Mouse (Mus musculus): ENCODE data around the gene 4930415O20Rik. TPM values are rescaled to one million over a fixed set of nuclear protein-coding genes. Genes with fewer than 3 reads are reported as not detected.

4930415O20Rik gene
- polyA plus RNA-seq, 1 experiment from 2014 or later, result 0.43 TPM

GRCm38 (mm10) chr15:98557186-98557585 lies 13.6 kb upstream of the 4930415O20Rik start:
- Histone ChIP-seq H3K27ac (ENCODE audit: low read length) (no peak overlapping the region), H3K4me3 (ENCODE audit: low read length) (no peak overlapping the region), H3K9me3 (ENCODE audit: control insufficient read depth, low read length) (no peaks in the 10 kb centered on the region), H3K36me3 (ENCODE audit: control insufficient read depth, insufficient read depth, low read length) (0 out of 2 replicates have a peak, but pooled peaks cover 7% of the 10 kb centered on the region), H3K4me1 (ENCODE audit: control insufficient read depth, insufficient read depth, low read length) (no peaks in the 10 kb centered on the region), H3K9ac (ENCODE audit: low read depth, low read length) (no peak overlapping the region), H3K27me3 (replicated peaks; ENCODE audit: control insufficient read depth, insufficient read depth, low read length) (no peaks in the 10 kb centered on the region), H3K4me2 (ENCODE audit: low read depth, low read length) (no peak overlapping the region)
- 85% methylated on average over 5 of the region's 5 CpGs for WGBS
- no peak for ATAC-seq

DNA sequence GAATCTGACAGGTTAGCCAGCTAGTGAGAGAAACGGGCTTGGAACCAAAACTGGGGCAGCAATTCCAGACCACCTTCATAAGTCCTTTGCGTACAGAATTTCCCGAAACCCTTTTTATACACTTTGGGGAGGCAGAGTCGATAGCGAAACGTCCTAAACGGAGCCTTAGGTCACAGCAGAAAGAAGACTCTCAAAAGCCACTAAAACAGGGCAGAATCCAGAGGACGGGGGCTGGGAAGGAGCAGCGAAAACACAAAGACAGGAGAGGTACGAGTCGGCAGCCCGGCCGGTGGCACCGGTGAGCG lies 3.9 kb upstream of the 4930415O20Rik start:
- Histone ChIP-seq H3K4me3 (ENCODE audit: low read length) (peak overlapping the region; percentile 90), H3K36me3 (ENCODE audit: control insufficient read depth, insufficient read depth, low read length) (0 out of 2 replicates have a peak, but pooled peaks cover 3% of the 10 kb centered on the region), H3K4me2 (ENCODE audit: low read depth, low read length) (peak overlapping the region; percentile 86), H3K9me3 (ENCODE audit: control insufficient read depth, low read length) (no peaks in the 10 kb centered on the region), H3K4me1 (ENCODE audit: control insufficient read depth, insufficient read depth, low read length) (peaks cover 20% of the 10 kb centered on the region), H3K9ac (ENCODE audit: low read depth, low read length) (peak overlapping the region; percentile 92), H3K27me3 (replicated peaks; ENCODE audit: control insufficient read depth, insufficient read depth, low read length) (no peaks in the 10 kb centered on the region), H3K27ac (ENCODE audit: low read length) (peak overlapping the region; percentile 97)
- ATAC-seq, result no peak
- WGBS, result under 1% methylated on average over 15 of the region's 15 CpGs

GRCm38 (mm10) chr15:98567278-98568134 lies 3.3 kb upstream of the 4930415O20Rik start:
- H3K27me3 ChIP-seq (replicated peaks; ENCODE audit: control insufficient read depth, insufficient read depth, low read length), result no peaks in the 10 kb centered on the region
- H3K9me3 ChIP-seq (ENCODE audit: control insufficient read depth, low read length), result no peaks in the 10 kb centered on the region
- under 1% methylated on average over 88 of the region's 88 CpGs for WGBS
- ATAC-seq, result peak; percentile 96
- H3K4me3 ChIP-seq (ENCODE audit: low read length), result peak overlapping the region; percentile 90
- peak overlapping the region; percentile 97 for H3K27ac ChIP-seq (ENCODE audit: low read length)
- peak overlapping the region; percentile 86 for H3K4me2 ChIP-seq (ENCODE audit: low read depth, low read length)
- peaks cover 20% of the 10 kb centered on the region for H3K4me1 ChIP-seq (ENCODE audit: control insufficient read depth, insufficient read depth, low read length)
- H3K36me3 ChIP-seq (ENCODE audit: control insufficient read depth, insufficient read depth, low read length), result 0 out of 2 replicates have a peak, but pooled peaks cover 3% of the 10 kb centered on the region
- peak overlapping the region; percentile 92 for H3K9ac ChIP-seq (ENCODE audit: low read depth, low read length)

- H3K4me1 ChIP-seq (ENCODE audit: control insufficient read depth, insufficient read depth, low read length), result peaks cover 20% of the 10 kb centered on the region
- ATAC-seq, result no peak
- WGBS, result 5% methylated on average over 22 of the region's 22 CpGs
Observed at GRCm38 (mm10) chr15:98568256-98569033, 2.4 kb upstream of the 4930415O20Rik start.

GRCm38 (mm10) chr15:98569216-98569615 lies 1.6 kb upstream of the 4930415O20Rik start:
- peaks cover 20% of the 10 kb centered on the region for H3K4me1 ChIP-seq (ENCODE audit: control insufficient read depth, insufficient read depth, low read length)
- H3K4me2 ChIP-seq (ENCODE audit: low read depth, low read length), result peak overlapping the region; percentile 75; the same call in 1 of the 2 replicates
- no peaks in the 10 kb centered on the region for H3K27me3 ChIP-seq (replicated peaks; ENCODE audit: control insufficient read depth, insufficient read depth, low read length)
- peak overlapping the region; percentile 73 for H3K9ac ChIP-seq (ENCODE audit: low read depth, low read length)
- 65% methylated on average over 7 of the region's 7 CpGs for WGBS
- no peaks in the 10 kb centered on the region for H3K9me3 ChIP-seq (ENCODE audit: control insufficient read depth, low read length)
- no peak overlapping the region for H3K27ac ChIP-seq (ENCODE audit: low read length)
- peak overlapping the region; percentile 71 for H3K4me3 ChIP-seq (ENCODE audit: low read length)
- no peak for ATAC-seq
- no peaks in the 10 kb centered on the region for H3K36me3 ChIP-seq (ENCODE audit: control insufficient read depth, insufficient read depth, low read length)

More at GRCm38 (mm10) chr15:98568256-98569033, 2.4 kb upstream of the 4930415O20Rik start:
- peak overlapping the region; percentile 71 for H3K4me3 ChIP-seq (ENCODE audit: low read length)
- H3K9ac ChIP-seq (ENCODE audit: low read depth, low read length), result peak overlapping the region; percentile 73
- H3K27me3 ChIP-seq (replicated peaks; ENCODE audit: control insufficient read depth, insufficient read depth, low read length), result no peaks in the 10 kb centered on the region
- H3K27ac ChIP-seq (ENCODE audit: low read length), result peak overlapping the region; percentile 94
- no peaks in the 10 kb centered on the region for H3K9me3 ChIP-seq (ENCODE audit: control insufficient read depth, low read length)
- peak overlapping the region; percentile 75 for H3K4me2 ChIP-seq (ENCODE audit: low read depth, low read length)
- H3K36me3 ChIP-seq (ENCODE audit: control insufficient read depth, insufficient read depth, low read length), result no peaks in the 10 kb centered on the region

DNA sequence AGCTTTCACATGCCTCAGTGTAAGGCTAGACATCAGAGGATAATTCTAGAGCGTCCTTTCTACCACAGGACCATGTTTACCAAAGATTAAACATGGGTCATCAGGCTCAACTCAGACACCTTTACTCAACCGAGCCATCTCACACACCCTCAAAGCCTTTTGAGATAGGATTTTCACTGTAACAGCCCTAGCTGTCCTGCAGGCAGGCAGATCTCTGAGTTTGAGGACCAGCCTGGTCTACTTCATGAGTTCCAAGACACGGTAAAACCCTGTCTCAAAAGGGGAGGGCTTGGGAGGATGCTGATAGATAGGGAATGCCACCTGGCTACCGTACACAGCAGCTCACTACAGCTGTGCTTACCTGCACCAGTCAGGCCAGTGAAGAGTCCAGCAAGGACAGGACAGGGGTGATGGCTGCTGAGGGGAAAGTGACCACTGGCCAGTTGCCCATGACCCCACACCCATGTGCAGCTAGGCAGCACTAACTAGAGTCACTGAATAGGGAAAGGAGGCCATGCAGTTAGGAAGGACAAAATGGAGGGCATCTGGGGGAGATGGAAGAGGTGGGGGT lies 924 bp upstream of the 4930415O20Rik start:
- Histone ChIP-seq H3K27ac (ENCODE audit: low read length) (no peak overlapping the region), H3K4me2 (ENCODE audit: low read depth, low read length) (no peak overlapping the region), H3K9ac (ENCODE audit: low read depth, low read length) (no peak overlapping the region), H3K4me1 (ENCODE audit: control insufficient read depth, insufficient read depth, low read length) (peaks cover 20% of the 10 kb centered on the region), H3K4me3 (ENCODE audit: low read length) (no peak overlapping the region), H3K9me3 (ENCODE audit: control insufficient read depth, low read length) (no peaks in the 10 kb centered on the region), H3K27me3 (replicated peaks; ENCODE audit: control insufficient read depth, insufficient read depth, low read length) (no peaks in the 10 kb centered on the region), H3K36me3 (ENCODE audit: control insufficient read depth, insufficient read depth, low read length) (no peaks in the 10 kb centered on the region)
- WGBS, result 74% methylated on average over 4 of the region's 4 CpGs
- ATAC-seq, result no peak

GRCm38 (mm10) chr15:98573293-98573692 lies 2.5 kb downstream of the 4930415O20Rik start:
- Histone ChIP-seq H3K4me3 (ENCODE audit: low read length) (no peak overlapping the region), H3K27me3 (replicated peaks; ENCODE audit: control insufficient read depth, insufficient read depth, low read length) (no peaks in the 10 kb centered on the region), H3K27ac (ENCODE audit: low read length) (no peak overlapping the region), H3K4me1 (ENCODE audit: control insufficient read depth, insufficient read depth, low read length) (peaks cover 5% of the 10 kb centered on the region; the same call in 1 of the 2 replicates), H3K9ac (ENCODE audit: low read depth, low read length) (no peak overlapping the region), H3K9me3 (ENCODE audit: control insufficient read depth, low read length) (no peaks in the 10 kb centered on the region), H3K36me3 (ENCODE audit: control insufficient read depth, insufficient read depth, low read length) (no peaks in the 10 kb centered on the region), H3K4me2 (ENCODE audit: low read depth, low read length) (no peak overlapping the region)
- 71% methylated on average over 4 of the region's 4 CpGs for WGBS
- ATAC-seq, result no peak

DNA sequence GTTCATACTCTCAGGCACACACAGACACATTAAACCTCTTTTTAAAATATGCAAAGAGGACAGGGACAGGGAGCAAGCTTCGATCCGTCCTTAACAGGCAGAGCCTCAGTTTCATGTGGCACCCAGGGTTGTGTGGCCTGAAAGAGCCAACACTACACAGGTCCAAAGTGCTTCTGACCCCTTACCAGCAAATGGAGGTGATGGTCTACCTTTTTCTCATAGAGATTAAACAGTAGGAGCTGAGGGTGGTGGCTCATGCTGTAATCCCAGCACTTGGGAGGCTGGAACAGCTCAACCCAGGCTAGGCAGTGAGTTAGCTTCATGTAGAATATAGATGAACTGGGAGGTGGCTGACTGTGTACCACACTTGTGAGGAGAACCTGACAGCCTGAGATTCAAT lies 8.5 kb downstream of the 4930415O20Rik start:
- Histone ChIP-seq H3K9me3 (ENCODE audit: control insufficient read depth, low read length) (no peaks in the 10 kb centered on the region), H3K4me2 (ENCODE audit: low read depth, low read length) (no peak overlapping the region), H3K27ac (ENCODE audit: low read length) (no peak overlapping the region), H3K4me3 (ENCODE audit: low read length) (no peak overlapping the region), H3K9ac (ENCODE audit: low read depth, low read length) (no peak overlapping the region), H3K4me1 (ENCODE audit: control insufficient read depth, insufficient read depth, low read length) (no peaks in the 10 kb centered on the region), H3K36me3 (ENCODE audit: control insufficient read depth, insufficient read depth, low read length) (no peaks in the 10 kb centered on the region), H3K27me3 (replicated peaks; ENCODE audit: control insufficient read depth, insufficient read depth, low read length) (no peaks in the 10 kb centered on the region)
- 77% methylated on average over 2 of the region's 2 CpGs for WGBS
- ATAC-seq, result no peak

GRCm38 (mm10) chr15:98579795-98580464 lies 9.1 kb downstream of the 4930415O20Rik start:
- no peak overlapping the region for H3K4me3 ChIP-seq (ENCODE audit: low read length)
- WGBS, result 41% methylated on average over 5 of the region's 5 CpGs
- ATAC-seq, result peak; percentile 88

More at GRCm38 (mm10) chr15:98579795-98580464, 9.1 kb downstream of the 4930415O20Rik start:
- Histone ChIP-seq H3K9ac (ENCODE audit: low read depth, low read length) (no peak overlapping the region), H3K4me1 (ENCODE audit: control insufficient read depth, insufficient read depth, low read length) (no peaks in the 10 kb centered on the region), H3K27me3 (replicated peaks; ENCODE audit: control insufficient read depth, insufficient read depth, low read length) (no peaks in the 10 kb centered on the region), H3K9me3 (ENCODE audit: control insufficient read depth, low read length) (no peaks in the 10 kb centered on the region), H3K4me2 (ENCODE audit: low read depth, low read length) (no peak overlapping the region), H3K27ac (ENCODE audit: low read length) (no peak overlapping the region), H3K36me3 (ENCODE audit: control insufficient read depth, insufficient read depth, low read length) (no peaks in the 10 kb centered on the region)

Data from intestine, embryonic 16.5 days (tissue).